Mouse (Mus musculus) CD8-positive naive resting alpha-beta T cell, adult 57 days (primary cell): ENCODE measurements around the gene Cnep1r1. TPM values are rescaled to one million over a fixed set of nuclear protein-coding genes. Genes with fewer than 3 reads are reported as not detected.

ENCODE experiments used
- total RNA-seq: library from RNA; stranded (reverse); gene quantifications from one replicate; pipeline ENCODE4 v1.2.4, GENCODE M21; 2023

The Cnep1r1 gene
- 21.7 TPM for total RNA-seq

GRCm38 (mm10) chr8:88118456-88119036 is at the start of gene Cnep1r1:
Gene Cnep1r1, plus strand, starts transcription at chr8:88118769.

GRCm38 (mm10) chr8:88137748-88138484 is 19.3 kb downstream of the Cnep1r1 start, which contains the start of gene Heatr3:
Gene Heatr3, plus strand, starts transcription at chr8:88137855.

Other genes starting within 250 kb of the Cnep1r1 start
- gene Zfp423, start 159.2 kb upstream of the Cnep1r1 start, total RNA-seq: not detected
- gene Heatr3, start 19.1 kb downstream of the Cnep1r1 start, total RNA-seq: 31.8 TPM
- gene Tent4b, start 80.4 kb downstream of the Cnep1r1 start, total RNA-seq: 68.8 TPM
- 251 TPM for gene Adcy7, start 153.6 kb downstream of the Cnep1r1 start, total RNA-seq
- 56.0 TPM for gene Brd7, start 243.4 kb downstream of the Cnep1r1 start, total RNA-seq